ENCODE assay signal across 10 mouse cellular contexts in the genomic region with DNA sequence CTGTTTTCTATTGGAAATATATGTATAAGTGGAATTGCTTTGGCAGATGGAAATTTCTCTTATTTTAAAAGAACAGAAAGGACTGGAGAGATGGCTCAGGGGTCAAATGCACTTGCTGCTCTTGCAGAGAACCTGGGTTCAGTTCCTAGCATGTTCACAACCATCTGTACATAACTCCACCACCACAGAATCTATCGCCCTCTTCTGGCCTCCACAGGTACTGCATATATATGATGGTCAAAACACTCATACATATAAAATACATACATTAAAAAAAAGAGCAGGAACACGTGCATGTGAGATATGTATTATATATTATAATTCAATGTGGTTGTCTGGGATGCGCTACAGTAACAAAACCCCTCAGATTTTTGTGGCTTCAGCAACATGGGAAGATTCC. TPM values are rescaled to one million over a fixed set of nuclear protein-coding genes. Genes with fewer than 3 reads are reported as not detected.
A peak's percentile ranks its signal among the peaks of the same experiment; 100 is the strongest.
DNase-seq lines count a peak whose midpoint lies in the region; ATAC-seq lines count a peak whose summit lies in the region.
"Had no signal": no experiment of that assay in that cellular context is flagged by ENCODE, and none has a peak within 500 bp of the region (broad histone marks: within the 10 kb centered on the region; RNA-seq: fewer than 3 reads in every experiment).

No protein-coding gene starts in this region.

- DNase-seq in cerebellum, postnatal 14 days, result peak; percentile 24 to 26
- no peak for DNase-seq in cerebellum, adult 9-11 months
- peak; percentile 30 for DNase-seq in lung, postnatal 36 days
- DNase-seq in lung, postnatal 25 days (ENCODE audit: low spot score), result no peak
- peak; percentile 23 for DNase-seq in brain, adult 2 months (ENCODE audit: low read depth, low spot score)
- no peak for DNase-seq in heart, adult 18-20 months
- no peak for DNase-seq in urinary bladder, postnatal 36 days (ENCODE audit: low spot score in 2 of 2)
- DNase-seq: cerebellum, adult 11 months; heart, postnatal 4 days had no signal

- 0 out of 2 replicates have a peak, but pooled peaks have one; percentile 49 for ATAC-seq in neutrophil, adult 5-6 weeks (ENCODE audit: extremely low read depth, insufficient number of reproducible peaks, low FRiP score, poor library complexity, severe bottlenecking)

RNA-seq across cellular contexts. Expression of gene Dis3l, which starts 10.1 kb away (rescaled TPM):
- total RNA-seq in neutrophil, adult 5-6 weeks (2017), result 12.7 and 13.8 TPM in 2 replicates
- total RNA-seq in heart, adult 18-20 months (2021), result 10 to 100 TPM; 25.0 to 30.6 TPM

RNA-seq across cellular contexts. Expression of gene Megf11, which starts 34.2 kb away (rescaled TPM):
- total RNA-seq in neutrophil, adult 5-6 weeks (2017), result 0.58 and 0.61 TPM in 2 replicates
- total RNA-seq in heart, adult 18-20 months (2021), result 1 to 10 TPM; 1.2 to 1.6 TPM

Comparison
In these comparisons a context has a peak if more than half of its experiments do, and no peak if none do; other contexts are left out.
1. DNase-seq: peak in cerebellum, postnatal 14 days (2 of 2), lung, postnatal 36 days (single experiment) and brain, adult 2 months (single experiment); none in cerebellum, adult 9-11 months (single experiment), lung, postnatal 25 days (single experiment), heart, adult 18-20 months (0 of 2) and urinary bladder, postnatal 36 days (0 of 2).